In the genomic region with DNA sequence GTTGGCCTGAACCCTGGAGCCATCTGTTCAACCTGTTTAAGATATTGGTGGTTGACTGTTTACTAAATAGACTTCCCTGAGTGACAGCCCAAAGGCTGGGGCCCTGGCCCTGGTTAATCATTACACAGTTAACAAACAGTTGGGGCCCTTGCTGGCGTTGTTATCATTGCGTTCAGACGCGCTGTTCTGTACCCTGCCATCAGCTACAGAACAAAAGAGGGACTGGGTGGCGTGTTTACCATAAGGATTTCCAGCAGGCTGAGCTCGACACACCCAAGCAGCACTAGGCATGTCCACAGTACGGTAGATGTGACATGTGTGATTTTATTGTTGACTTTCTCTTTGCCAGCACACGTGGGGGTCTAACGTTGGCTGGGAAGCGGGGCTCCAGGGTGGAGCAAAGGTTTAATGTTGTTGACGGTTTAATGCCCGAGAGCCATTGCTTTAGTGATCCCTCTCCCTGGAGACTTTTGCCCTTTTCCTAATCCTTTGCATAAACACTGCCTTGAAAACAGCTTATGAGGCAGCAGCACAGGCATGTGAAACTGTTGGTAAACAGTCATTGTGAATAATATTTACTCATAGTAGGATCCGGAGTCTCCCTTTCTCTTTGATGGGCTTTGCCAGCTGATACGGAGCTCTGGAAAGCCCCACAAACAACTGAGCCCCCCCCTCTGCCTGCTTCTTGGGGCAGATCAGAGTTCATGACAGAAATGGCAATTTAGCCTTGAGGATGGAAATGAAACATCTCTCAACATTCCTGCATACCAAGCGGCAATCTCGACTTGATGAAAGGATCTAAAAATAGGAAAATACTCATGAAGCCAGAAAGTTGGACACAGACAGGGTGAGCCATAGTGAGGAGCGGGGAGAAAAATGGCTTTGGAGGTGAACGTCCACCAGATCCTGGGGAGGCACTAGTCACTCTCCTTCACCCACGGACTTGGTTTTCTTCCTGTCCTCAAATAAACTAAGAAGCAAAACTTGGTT, we compare ENCODE assay signal across 10 mouse cellular contexts.
DNase-seq lines count a peak whose midpoint lies in the region; ATAC-seq and TF ChIP-seq lines count a peak whose summit lies in the region.
"Had no signal": no experiment of that assay in that cellular context is flagged by ENCODE, and none has a peak within 500 bp of the region (broad histone marks: within the 10 kb centered on the region; RNA-seq: fewer than 3 reads in every experiment).

No protein-coding gene starts in this region.

- H3K4me2 ChIP-seq in hindbrain, embryonic 13.5 days: no peak overlapping the region
- peak overlapping the region; percentile 44 for H3K4me2 ChIP-seq in intestine, embryonic 16.5 days (ENCODE audit: low read depth, low read length)
- H3K4me2 ChIP-seq in liver, embryonic 14.5 days (ENCODE audit: low read depth): peak overlapping the region; percentile 55
- peak overlapping the region; percentile 29 for H3K4me2 ChIP-seq in stomach, embryonic 14.5 days (replicated peaks; ENCODE audit: low read depth, low read length)
- H3K4me2 ChIP-seq: embryonic facial prominence, embryonic 12.5 days; neural tube, embryonic 12.5 days had no signal

- peak; percentile 90 for TF ChIP-seq EP300 in liver, embryonic 14.5 days (IDR thresholded peaks at IDR 0.05; ENCODE audit: low read depth)

- 57% methylated on average over 19 of the region's 19 CpGs for WGBS in hindbrain, embryonic 10.5 days
- WGBS in hindbrain, embryonic 13.5 days: 46% methylated on average over 19 of the region's 19 CpGs
- WGBS in intestine, embryonic 16.5 days: 26% methylated on average over 19 of the region's 19 CpGs
- 24% methylated on average over 19 of the region's 19 CpGs for WGBS in liver, embryonic 14.5 days (ENCODE audit: insufficient replicate concordance)
- 28% methylated on average over 19 of the region's 19 CpGs for WGBS in stomach, embryonic 14.5 days

- no peak for ATAC-seq in hindbrain, embryonic 13.5 days (ENCODE audit: low FRiP score)
- peak; percentile 92 for ATAC-seq in intestine, embryonic 16.5 days
- peak; percentile 92 for ATAC-seq in liver, embryonic 14.5 days (ENCODE audit: insufficient read depth)
- ATAC-seq in stomach, embryonic 14.5 days (ENCODE audit: insufficient number of reproducible peaks, insufficient read depth, low FRiP score, low read depth): peak; percentile 95

- no peak for TF ChIP-seq CTCF in liver, embryonic 14.5 days (IDR thresholded peaks at IDR 0.05; ENCODE audit: low read depth)

- H3K27ac ChIP-seq in hindbrain, embryonic 10.5 days: peak overlapping the region; percentile 42; the same call in 1 of the 2 replicates
- H3K27ac ChIP-seq in hindbrain, embryonic 13.5 days: no peak overlapping the region
- H3K27ac ChIP-seq in intestine, embryonic 16.5 days (ENCODE audit: low read length): peak overlapping the region; percentile 35; the same call in 1 of the 2 replicates
- peak overlapping the region; percentile 66 for H3K27ac ChIP-seq in liver, embryonic 14.5 days
- H3K27ac ChIP-seq in stomach, embryonic 14.5 days (ENCODE audit: low read length): peak overlapping the region; percentile 77
- H3K27ac ChIP-seq: embryonic facial prominence, embryonic 12.5 days; neural tube, embryonic 12.5 days had no signal

- H3K27me3 ChIP-seq in hindbrain, embryonic 10.5 days (ENCODE audit: insufficient read depth, poor library complexity, severe bottlenecking): no peaks in the 10 kb centered on the region
- H3K27me3 ChIP-seq in hindbrain, embryonic 13.5 days: no peaks in the 10 kb centered on the region
- no peaks in the 10 kb centered on the region for H3K27me3 ChIP-seq in intestine, embryonic 16.5 days (replicated peaks; ENCODE audit: control insufficient read depth, insufficient read depth, low read length)
- no peaks in the 10 kb centered on the region for H3K27me3 ChIP-seq in liver, embryonic 14.5 days (ENCODE audit: control insufficient read depth, insufficient read depth, low read length)
- H3K27me3 ChIP-seq in stomach, embryonic 14.5 days (ENCODE audit: control insufficient read depth, insufficient read depth, low read length): no peaks in the 10 kb centered on the region
- H3K27me3 ChIP-seq: embryonic facial prominence, embryonic 12.5 days; neural tube, embryonic 12.5 days had no signal

- no peak overlapping the region for H3K4me3 ChIP-seq in hindbrain, embryonic 10.5 days
- H3K4me3 ChIP-seq in hindbrain, embryonic 13.5 days: no peak overlapping the region
- peak overlapping the region; percentile 17; the same call in 1 of the 2 replicates for H3K4me3 ChIP-seq in intestine, embryonic 16.5 days (ENCODE audit: low read length)
- peak overlapping the region; percentile 17 to 25 for H3K4me3 ChIP-seq in liver, embryonic 14.5 days (ENCODE audit: insufficient read depth in 1 of 2, low read depth in 2 of 2, low read length in 2 of 2)
- H3K4me3 ChIP-seq in stomach, embryonic 14.5 days (ENCODE audit: low read depth, low read length): no peak overlapping the region
- H3K4me3 ChIP-seq: embryonic facial prominence, embryonic 12.5 days; neural tube, embryonic 12.5 days had no signal

- no peaks in the 10 kb centered on the region for H3K36me3 ChIP-seq in hindbrain, embryonic 10.5 days
- no peaks in the 10 kb centered on the region for H3K36me3 ChIP-seq in hindbrain, embryonic 13.5 days
- no peaks in the 10 kb centered on the region for H3K36me3 ChIP-seq in intestine, embryonic 16.5 days (ENCODE audit: control insufficient read depth, insufficient read depth, low read length)
- no peaks in the 10 kb centered on the region for H3K36me3 ChIP-seq in liver, embryonic 14.5 days (replicated peaks; ENCODE audit: control insufficient read depth, insufficient read depth, low read depth)
- H3K36me3 ChIP-seq in stomach, embryonic 14.5 days (ENCODE audit: control insufficient read depth, insufficient read depth, low read length): no peaks in the 10 kb centered on the region
- H3K36me3 ChIP-seq: embryonic facial prominence, embryonic 12.5 days; neural tube, embryonic 12.5 days had no signal

- peaks cover 13% of the 10 kb centered on the region; the same call in 1 of the 2 replicates for H3K4me1 ChIP-seq in hindbrain, embryonic 10.5 days (replicated peaks)
- H3K4me1 ChIP-seq in hindbrain, embryonic 13.5 days (replicated peaks): 0 out of 2 replicates have a peak, but pooled peaks cover 6% of the 10 kb centered on the region
- H3K4me1 ChIP-seq in intestine, embryonic 16.5 days (ENCODE audit: control insufficient read depth, insufficient read depth, low read length): peaks cover 18% of the 10 kb centered on the region
- H3K4me1 ChIP-seq in liver, embryonic 14.5 days (replicated peaks; ENCODE audit: control insufficient read depth in 2 of 2, insufficient read depth in 2 of 2, low read length in 1 of 2): peaks cover 16 to 35% of the 10 kb centered on the region in 2 experiments
- peaks cover 29% of the 10 kb centered on the region for H3K4me1 ChIP-seq in stomach, embryonic 14.5 days (ENCODE audit: control insufficient read depth, insufficient read depth, low read length)
- H3K4me1 ChIP-seq: embryonic facial prominence, embryonic 12.5 days; neural tube, embryonic 12.5 days had no signal

- H3K9me3 ChIP-seq in hindbrain, embryonic 10.5 days: no peaks in the 10 kb centered on the region
- H3K9me3 ChIP-seq in hindbrain, embryonic 13.5 days: no peaks in the 10 kb centered on the region
- no peaks in the 10 kb centered on the region for H3K9me3 ChIP-seq in intestine, embryonic 16.5 days (ENCODE audit: control insufficient read depth, low read length)
- no peaks in the 10 kb centered on the region; the same call in 1 of the 2 replicates for H3K9me3 ChIP-seq in liver, embryonic 14.5 days (ENCODE audit: control insufficient read depth, low read length)
- no peaks in the 10 kb centered on the region; the same call in 1 of the 2 replicates for H3K9me3 ChIP-seq in stomach, embryonic 14.5 days (ENCODE audit: control insufficient read depth, low read depth, low read length)
- H3K9me3 ChIP-seq: embryonic facial prominence, embryonic 12.5 days; neural tube, embryonic 12.5 days had no signal

- H3K9ac ChIP-seq in hindbrain, embryonic 13.5 days: no peak overlapping the region
- H3K9ac ChIP-seq in intestine, embryonic 16.5 days (ENCODE audit: low read depth, low read length): no peak overlapping the region
- H3K9ac ChIP-seq in liver, embryonic 14.5 days (replicated peaks): no peak overlapping the region
- no peak overlapping the region for H3K9ac ChIP-seq in stomach, embryonic 14.5 days (replicated peaks; ENCODE audit: low read depth, low read length)
- H3K9ac ChIP-seq: embryonic facial prominence, embryonic 12.5 days; neural tube, embryonic 12.5 days had no signal

- DNase-seq in hindbrain, embryonic 10.5 days (ENCODE audit: low spot score): no peak
- DNase-seq in liver, embryonic 14.5 days (ENCODE audit: low read depth in 3 of 3, low spot score in 3 of 3): peak; percentile 55 to 60 (median 59)
- DNase-seq in cerebellum, adult 11 months: no peak
- DNase-seq in urinary bladder, postnatal 25 days (ENCODE audit: low spot score): no peak
- no peak for DNase-seq in retina, embryonic 14.5 days (ENCODE audit: low spot score)

Comparison
In these comparisons a context has a peak if more than half of its experiments do, and no peak if none do; other contexts are left out.
1. DNase-seq: peak in liver, embryonic 14.5 days (3 of 3); none in hindbrain, embryonic 10.5 days (single experiment), cerebellum, adult 11 months (single experiment), urinary bladder, postnatal 25 days (single experiment) and retina, embryonic 14.5 days (single experiment).
2. H3K4me3 ChIP-seq: peak in intestine, embryonic 16.5 days (single experiment) and liver, embryonic 14.5 days (2 of 2); none in hindbrain, embryonic 10.5 days (single experiment), hindbrain, embryonic 13.5 days (single experiment) and stomach, embryonic 14.5 days (single experiment).